Mouse (Mus musculus) embryonic facial prominence, embryonic 11.5 days (tissue): ENCODE data around the gene Tctex1d4. TPM values are rescaled to one million over a fixed set of nuclear protein-coding genes. Genes with fewer than 3 reads are reported as not detected.
A peak's percentile ranks its signal among the peaks of the same experiment; 100 is the strongest.

Source experiments
- ATAC-seq: fragments of 200-750 bp; cut with Nextera tagmentation; replicated peaks from 2 replicates; pipeline ENCODE4 v1.8.0; 2017; ENCODE audit warnings: low read depth; ENCODE audit not compliant: insufficient number of reproducible peaks, low FRiP score, low TSS enrichment
- DNase-seq: peaks from one replicate; pipeline ENCODE4 v3.0.0-alpha.2; 2015; ENCODE audit warnings: low spot score
- H3K27ac ChIP-seq: fragments of 300-500 bp; sonication (generic); replicated peaks from 2 replicates; pipeline ENCODE4 v1.5.1; 2014; ENCODE audit warnings: mild to moderate bottlenecking, low read depth, low read length, control low read depth
- H3K27me3 ChIP-seq: fragments of 300-500 bp; sonication (generic); 2 replicates; pipeline ENCODE4 v1.6.1; 2014; ENCODE audit warnings: mild to moderate bottlenecking, low read length, moderate library complexity, mixed read lengths; ENCODE audit not compliant: control insufficient read depth, insufficient read depth
- H3K36me3 ChIP-seq: fragments of 300-500 bp; sonication (generic); replicated peaks from 2 replicates; pipeline ENCODE4 v1.6.1; 2014; ENCODE audit warnings: low read depth, mild to moderate bottlenecking, low read length, moderate library complexity, mixed read lengths; ENCODE audit not compliant: control insufficient read depth, insufficient read depth
- H3K4me1 ChIP-seq: fragments of 300-500 bp; sonication (generic); 2 replicates; pipeline ENCODE4 v1.6.1; 2014; ENCODE audit warnings: low read length, mixed read lengths; ENCODE audit not compliant: control insufficient read depth, insufficient read depth
- H3K4me2 ChIP-seq: fragments of 300-500 bp; sonication (generic); 2 replicates; pipeline ENCODE4 v1.6.1; 2014; ENCODE audit warnings: low read depth, mild to moderate bottlenecking, control low read depth, low read length, moderate library complexity
- H3K4me3 ChIP-seq: fragments of 300-500 bp; sonication (generic); 2 replicates; pipeline ENCODE4 v1.5.1; 2014; ENCODE audit warnings: low read depth, low read length, control low read depth
- H3K9ac ChIP-seq: fragments of 300-500 bp; sonication (generic); replicated peaks from 2 replicates; pipeline ENCODE4 v1.6.1; 2014; ENCODE audit warnings: mild to moderate bottlenecking, control low read depth, low read length
- H3K9me3 ChIP-seq: fragments of 300-500 bp; sonication (generic); replicated peaks from 2 replicates; pipeline ENCODE4 v1.6.1; 2016; ENCODE audit warnings: mild to moderate bottlenecking, low read length, inconsistent platforms, mixed read lengths; ENCODE audit not compliant: control insufficient read depth
- WGBS: fragments of 180-500 bp; shearing (Covaris S2); extraction: QIAGEN DNeasy Blood & Tissue Kit; methylation state at CpG from one replicate; pipeline ENCODE4 v1.1.7; 2014; 5-methylcytosine and 5-hydroxymethylcytosine counted together
- microRNA-seq: library from miRNA; unstranded; fragments of <30 nt; microRNA quantifications from one replicate; pipeline ENCODE4, GENCODE M21; 2016; ENCODE audit warnings: borderline number of aligned reads
- polyA plus RNA-seq: library from polyadenylated mRNA; unstranded; fragments of >200 nt; fragmentation: Nextera tagmentation; extraction: Ambion mirVana; gene quantifications from 2 replicates; pipeline ENCODE4 v1.2.1, GENCODE M21; 2014

Gene Tctex1d4
- polyA plus RNA-seq, 1 experiment from 2014 or later, result not detected

DNA sequence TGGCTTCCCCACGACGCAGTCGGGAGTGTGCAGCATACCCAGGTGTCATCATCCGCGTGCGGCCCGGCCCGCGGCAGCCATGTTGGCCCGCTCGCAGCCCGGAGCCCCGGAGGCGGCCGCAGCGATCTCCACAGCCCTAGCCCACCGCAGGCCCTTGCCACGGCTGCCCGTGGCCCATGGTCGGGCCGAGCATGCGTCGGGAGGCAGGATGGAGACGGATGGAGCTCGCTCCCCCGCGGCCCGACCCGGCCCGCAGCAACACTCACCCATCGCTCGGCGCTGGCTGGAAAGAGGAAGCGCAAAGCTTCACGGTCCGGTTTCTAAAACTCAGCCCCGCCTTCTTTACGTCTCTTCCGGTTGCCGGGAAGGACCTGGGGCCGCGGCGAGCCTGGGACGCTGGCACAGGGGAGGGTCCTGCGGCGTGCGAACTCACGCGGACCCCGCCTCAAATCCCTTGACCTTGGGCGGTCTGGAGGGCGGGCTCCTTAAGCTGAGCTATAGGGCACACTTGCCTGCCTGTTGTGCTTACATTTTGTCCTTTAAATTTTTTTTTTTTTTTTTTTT, 29.3 kb downstream of the Tctex1d4 start, which contains the start of gene Rps8:
Gene Rps8 (minus strand): TSS at position 452 of the 564 bp plus-strand sequence.
- under 1% methylated on average over 50 of the region's 52 CpGs for WGBS
- DNase-seq (peak; percentile 96), ATAC-seq (peak; percentile 95)
- no peaks in the 10 kb centered on the region for H3K27me3 ChIP-seq
- peak within 1 kb of the TSS; percentile 99 for H3K9ac ChIP-seq
- H3K36me3 ChIP-seq, result peaks cover 21% of the 10 kb centered on the region
- no peaks in the 10 kb centered on the region for H3K9me3 ChIP-seq
- peak within 1 kb of the TSS; percentile 98 for H3K4me3 ChIP-seq
- no peaks in the 10 kb centered on the region; the same call in 1 of the 2 replicates for H3K4me1 ChIP-seq
- H3K27ac ChIP-seq, result peak within 1 kb of the TSS; percentile 94
- peak within 1 kb of the TSS; percentile 86 for H3K4me2 ChIP-seq

DNA sequence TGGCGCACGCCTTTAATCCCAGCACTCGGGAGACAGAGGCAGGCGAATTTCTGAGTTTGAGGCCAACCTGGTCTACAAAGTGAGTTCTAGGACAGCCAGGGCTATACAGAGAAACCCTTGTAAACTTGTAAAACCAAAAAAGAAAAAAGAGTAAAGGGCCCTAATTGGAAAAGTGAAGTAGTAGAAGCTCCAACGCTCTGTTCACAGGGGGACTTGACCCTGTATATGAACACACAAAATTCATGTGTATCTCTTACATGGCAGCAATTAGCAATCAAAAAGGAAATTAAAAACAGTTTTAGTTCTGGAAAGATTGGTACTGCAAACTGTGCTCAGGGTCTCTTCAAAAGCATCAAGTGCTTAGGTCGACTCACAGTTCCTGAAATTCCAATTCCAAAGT, 29.8 kb downstream of the Tctex1d4 start:
- Histone ChIP-seq H3K4me2 (no peak overlapping the region; the same call in 1 of the 2 replicates), H3K4me3 (peak overlapping the region; percentile 98; the same call in 1 of the 2 replicates), H3K9me3 (no peaks in the 10 kb centered on the region), H3K27ac (no peak overlapping the region), H3K36me3 (peaks cover 18% of the 10 kb centered on the region), H3K9ac (no peak overlapping the region), H3K27me3 (no peaks in the 10 kb centered on the region), H3K4me1 (no peaks in the 10 kb centered on the region; the same call in 1 of the 2 replicates)
- 35% methylated on average over 6 of the region's 6 CpGs for WGBS
- DNase-seq (no peak), ATAC-seq (no peak)

DNA sequence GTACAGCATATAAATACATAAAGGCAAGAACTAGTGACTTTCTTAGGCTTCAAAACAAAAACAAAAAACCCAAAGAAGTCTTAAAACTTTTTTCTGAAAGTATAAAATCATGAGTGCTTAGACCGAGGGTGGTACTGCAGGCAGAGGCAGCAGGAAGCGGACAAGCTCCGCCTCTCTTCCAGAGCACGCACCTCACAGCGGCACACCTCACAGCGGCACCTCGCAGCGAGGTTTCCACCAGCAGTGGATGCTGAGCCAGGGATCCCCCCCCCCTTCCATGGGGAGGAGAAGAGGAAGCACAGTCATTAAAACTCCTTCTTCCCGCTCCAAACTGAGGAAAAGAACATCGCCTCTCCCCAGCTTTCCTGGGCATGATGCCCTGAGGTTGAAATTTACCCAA, 33.1 kb downstream of the Tctex1d4 start:
- Histone ChIP-seq H3K9ac (no peak overlapping the region), H3K4me1 (no peaks in the 10 kb centered on the region), H3K9me3 (no peaks in the 10 kb centered on the region), H3K4me2 (no peak overlapping the region), H3K4me3 (no peak overlapping the region), H3K27ac (no peak overlapping the region), H3K27me3 (no peaks in the 10 kb centered on the region), H3K36me3 (peaks cover 15% of the 10 kb centered on the region)
- 83% methylated on average over 10 of the region's 10 CpGs for WGBS
- DNase-seq (no peak), ATAC-seq (no peak)

DNA sequence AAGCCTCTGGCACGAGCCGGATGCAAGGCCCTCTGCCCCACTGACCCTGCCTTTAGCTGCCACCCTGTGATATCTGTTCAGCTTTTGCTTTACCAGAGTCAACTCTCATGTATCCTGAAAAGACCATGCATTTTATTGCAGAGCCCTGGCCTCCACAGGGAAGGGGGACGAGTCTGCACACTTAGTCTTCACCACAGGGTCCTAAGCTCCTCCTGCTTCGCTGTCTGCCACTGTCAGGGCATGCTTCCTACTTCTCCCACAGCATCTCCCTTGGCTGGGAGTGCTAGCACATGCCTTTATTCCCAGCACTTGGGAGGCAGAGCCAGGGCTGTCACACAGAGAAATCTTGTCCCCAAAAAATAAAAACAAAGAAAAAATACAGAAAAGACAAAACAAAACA, 34.6 kb downstream of the Tctex1d4 start:
- H3K36me3 ChIP-seq, result peaks cover 15% of the 10 kb centered on the region
- WGBS, result 82% methylated on average over 4 of the region's 4 CpGs

DNA sequence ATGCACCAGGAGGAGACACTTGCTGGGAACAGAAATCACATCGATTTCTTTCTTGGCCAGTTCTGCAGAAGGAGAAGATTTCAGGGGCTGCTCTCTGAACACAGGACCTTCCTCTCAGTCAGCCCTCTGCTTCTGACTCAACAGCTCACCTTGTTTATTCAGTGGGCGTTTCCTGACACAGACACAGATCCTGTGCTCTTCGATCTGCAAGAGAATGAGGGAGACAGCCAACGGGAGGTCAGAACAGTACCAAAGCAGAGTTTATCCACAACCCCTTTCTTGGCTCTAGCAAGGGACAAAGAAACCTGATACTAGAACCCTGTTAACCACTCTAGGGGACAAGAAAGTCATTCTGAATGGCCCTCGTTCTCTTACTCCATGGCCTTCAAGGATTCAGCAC, 43.3 kb downstream of the Tctex1d4 start:
- Histone ChIP-seq H3K27ac (no peak overlapping the region), H3K27me3 (no peaks in the 10 kb centered on the region), H3K4me1 (no peaks in the 10 kb centered on the region), H3K4me3 (no peak overlapping the region), H3K4me2 (no peak overlapping the region), H3K9ac (no peak overlapping the region), H3K36me3 (peaks cover 15% of the 10 kb centered on the region), H3K9me3 (no peaks in the 10 kb centered on the region)
- WGBS, result 91% methylated on average over 5 of the region's 5 CpGs
- ATAC-seq (no peak), DNase-seq (no peak)

More for the DNA sequence above, 34.6 kb downstream of the Tctex1d4 start:
- H3K9me3 ChIP-seq, result no peaks in the 10 kb centered on the region
- no peak overlapping the region for H3K4me3 ChIP-seq
- no peak overlapping the region for H3K9ac ChIP-seq
- DNase-seq, result no peak
- H3K4me1 ChIP-seq, result no peaks in the 10 kb centered on the region
- H3K27ac ChIP-seq, result no peak overlapping the region
- H3K4me2 ChIP-seq, result no peak overlapping the region
- no peaks in the 10 kb centered on the region for H3K27me3 ChIP-seq
- ATAC-seq, result no peak

Small RNA genes within 50 kb of the gene (microRNA-seq; reads per million reads assigned to microRNA genes)
- gene Gm22398, result not detected

Other genes starting within 250 kb of the Tctex1d4 start
- 3.0 and 3.3 TPM in 2 replicates for gene Zswim5, start 249.4 kb upstream of the Tctex1d4 start, polyA plus RNA-seq
- gene Urod, start 132.4 kb upstream of the Tctex1d4 start, polyA plus RNA-seq, result 109 and 115 TPM in 2 replicates
- gene Hectd3, start 131.5 kb upstream of the Tctex1d4 start, polyA plus RNA-seq, result 6.1 and 7.3 TPM in 2 replicates
- 52.0 and 56.3 TPM in 2 replicates for gene Eif2b3, start 107.4 kb upstream of the Tctex1d4 start, polyA plus RNA-seq
- gene Ptch2, start 30.7 kb upstream of the Tctex1d4 start, polyA plus RNA-seq, result 2.7 and 5.6 TPM in 2 replicates
- gene Btbd19, start 1.1 kb upstream of the Tctex1d4 start, polyA plus RNA-seq, result 1.8 and 2.8 TPM in 2 replicates
- gene Plk3, start 7.2 kb downstream of the Tctex1d4 start, polyA plus RNA-seq, result 4.9 and 7.2 TPM in 2 replicates
- 963 and 976 TPM in 2 replicates for gene Rps8, start 29.4 kb downstream of the Tctex1d4 start, polyA plus RNA-seq
- 111 and 137 TPM in 2 replicates for gene Kif2c, start 55.8 kb downstream of the Tctex1d4 start, polyA plus RNA-seq
- 9.3 and 10.6 TPM in 2 replicates for gene Tmem53, start 125.2 kb downstream of the Tctex1d4 start, polyA plus RNA-seq
- 0.17 TPM in 1 of 2 replicates, not detected in the other for gene Armh1, start 125.3 kb downstream of the Tctex1d4 start, polyA plus RNA-seq